Comparison of ENCODE assay signal across 13 mouse cellular contexts in genomic region chr3:138197556-138197955, GRCm38 (mm10). TPM values are rescaled to one million over a fixed set of nuclear protein-coding genes. Genes with fewer than 3 reads are reported as not detected.
A peak's percentile ranks its signal among the peaks of the same experiment; 100 is the strongest.
DNase-seq lines count a peak whose midpoint lies in the region; ATAC-seq and TF ChIP-seq lines count a peak whose summit lies in the region.
"Had no signal": no experiment of that assay in that cellular context is flagged by ENCODE, and none has a peak within 500 bp of the region (broad histone marks: within the 10 kb centered on the region; RNA-seq: fewer than 3 reads in every experiment).

No protein-coding gene starts in this region.

- H3K27ac ChIP-seq in forebrain, embryonic 14.5 days (ENCODE audit: low read depth, low read length) = no peak overlapping the region
- no peak overlapping the region for H3K27ac ChIP-seq in forebrain, embryonic 10.5 days
- H3K27ac ChIP-seq in hindbrain, embryonic 14.5 days = no peak overlapping the region
- H3K27ac ChIP-seq in hindbrain, embryonic 10.5 days = no peak overlapping the region
- H3K27ac ChIP-seq in testis, adult 2 months (ENCODE audit: control insufficient read depth, insufficient read depth, low read depth, low read length) = no peak overlapping the region
- H3K27ac ChIP-seq: liver, embryonic 13.5 days had no signal

- no peaks in the 10 kb centered on the region for H3K27me3 ChIP-seq in forebrain, embryonic 14.5 days (replicated peaks; ENCODE audit: control insufficient read depth, insufficient read depth, low read length)
- H3K27me3 ChIP-seq in forebrain, embryonic 10.5 days (ENCODE audit: poor library complexity, severe bottlenecking) = no peaks in the 10 kb centered on the region
- no peaks in the 10 kb centered on the region for H3K27me3 ChIP-seq in hindbrain, embryonic 14.5 days (ENCODE audit: control insufficient read depth, insufficient read depth, low read length)
- no peaks in the 10 kb centered on the region for H3K27me3 ChIP-seq in hindbrain, embryonic 10.5 days (ENCODE audit: insufficient read depth, poor library complexity, severe bottlenecking)
- no peaks in the 10 kb centered on the region for H3K27me3 ChIP-seq in testis, adult 2 months (ENCODE audit: control insufficient read depth, insufficient read depth, low read length)
- H3K27me3 ChIP-seq: heart, embryonic 12.5 days; liver, embryonic 13.5 days had no signal

- no peak overlapping the region for H3K9ac ChIP-seq in forebrain, embryonic 14.5 days (ENCODE audit: low read length)
- H3K9ac ChIP-seq in hindbrain, embryonic 14.5 days = peak overlapping the region; percentile 62; the same call in 1 of the 2 replicates
- H3K9ac ChIP-seq: heart, embryonic 12.5 days; liver, embryonic 13.5 days had no signal

- DNase-seq in forebrain, embryonic 14.5 days (ENCODE audit: low spot score) = no peak
- DNase-seq in forebrain, embryonic 10.5 days (ENCODE audit: extremely low spot score, low spot score) = no peak
- no peak for DNase-seq in hindbrain, embryonic 14.5 days (ENCODE audit: low spot score)
- no peak for DNase-seq in hindbrain, embryonic 10.5 days (ENCODE audit: low spot score)
- no peak for DNase-seq in testis, postnatal 10 days (ENCODE audit: low spot score)
- DNase-seq in left cerebral cortex, postnatal 4 days = no peak
- DNase-seq in urinary bladder, postnatal 25 days (ENCODE audit: low spot score) = no peak

- 71% methylated on average over 9 of the region's 9 CpGs for WGBS in forebrain, embryonic 14.5 days
- 72% methylated on average over 9 of the region's 9 CpGs for WGBS in forebrain, embryonic 10.5 days
- 67% methylated on average over 9 of the region's 9 CpGs for WGBS in hindbrain, embryonic 14.5 days
- 71% methylated on average over 9 of the region's 9 CpGs for WGBS in hindbrain, embryonic 10.5 days

- intact Hi-C loops in left cerebral cortex, postnatal 4 days (cut with DNase I) = loop anchor here (5.0 to 10.0 kb wide), 2 partner anchors 207 to 235 kb away; no protein-coding TSS in a partner anchor

- 0 out of 2 replicates have a peak, but pooled peaks have one; percentile 11 for ATAC-seq in forebrain, embryonic 14.5 days
- no peak for ATAC-seq in hindbrain, embryonic 14.5 days (ENCODE audit: low FRiP score)

- H3K9me3 ChIP-seq in forebrain, embryonic 14.5 days (replicated peaks; ENCODE audit: control insufficient read depth, low read length) = no peaks in the 10 kb centered on the region
- H3K9me3 ChIP-seq in forebrain, embryonic 10.5 days = no peaks in the 10 kb centered on the region
- no peaks in the 10 kb centered on the region for H3K9me3 ChIP-seq in hindbrain, embryonic 14.5 days (ENCODE audit: control insufficient read depth, low read length)
- no peaks in the 10 kb centered on the region for H3K9me3 ChIP-seq in hindbrain, embryonic 10.5 days
- H3K9me3 ChIP-seq: heart, embryonic 12.5 days; liver, embryonic 13.5 days; megakaryocyte, embryonic 14.5 days had no signal

- TF ChIP-seq POLR2A in testis, adult 2 months (IDR thresholded peaks at IDR 0.05; ENCODE audit: control insufficient read depth, low read depth, low read length) = no peak

- TF ChIP-seq CTCF in testis, adult 2 months (IDR thresholded peaks at IDR 0.05; ENCODE audit: control insufficient read depth, insufficient read depth, insufficient replicate concordance, low read depth, low read length) = no peak

- H3K36me3 ChIP-seq in forebrain, embryonic 14.5 days (ENCODE audit: control insufficient read depth, insufficient read depth, low read length) = no peaks in the 10 kb centered on the region
- H3K36me3 ChIP-seq in forebrain, embryonic 10.5 days (replicated peaks) = no peaks in the 10 kb centered on the region
- H3K36me3 ChIP-seq in hindbrain, embryonic 14.5 days (replicated peaks; ENCODE audit: control insufficient read depth, insufficient read depth) = no peaks in the 10 kb centered on the region
- H3K36me3 ChIP-seq in hindbrain, embryonic 10.5 days = no peaks in the 10 kb centered on the region
- no peaks in the 10 kb centered on the region for H3K36me3 ChIP-seq in testis, adult 2 months (ENCODE audit: control insufficient read depth, insufficient read depth, low read length)
- H3K36me3 ChIP-seq: heart, embryonic 12.5 days; liver, embryonic 13.5 days had no signal

- no peaks in the 10 kb centered on the region for H3K4me1 ChIP-seq in forebrain, embryonic 14.5 days (ENCODE audit: control insufficient read depth, insufficient read depth, low read length)
- H3K4me1 ChIP-seq in forebrain, embryonic 10.5 days = peaks cover 8% of the 10 kb centered on the region
- H3K4me1 ChIP-seq in hindbrain, embryonic 14.5 days (replicated peaks; ENCODE audit: control insufficient read depth, insufficient read depth, low read length) = 0 out of 2 replicates have a peak, but pooled peaks cover 7% of the 10 kb centered on the region
- no peaks in the 10 kb centered on the region for H3K4me1 ChIP-seq in hindbrain, embryonic 10.5 days (replicated peaks)
- H3K4me1 ChIP-seq in testis, adult 2 months (ENCODE audit: control insufficient read depth, insufficient read depth, low read length) = peaks cover 9% of the 10 kb centered on the region
- H3K4me1 ChIP-seq: heart, embryonic 12.5 days; liver, embryonic 13.5 days had no signal

- no peak overlapping the region for H3K4me2 ChIP-seq in forebrain, embryonic 14.5 days (ENCODE audit: low read length)
- no peak overlapping the region for H3K4me2 ChIP-seq in hindbrain, embryonic 14.5 days (replicated peaks)

- no peak overlapping the region for H3K4me3 ChIP-seq in forebrain, embryonic 14.5 days (ENCODE audit: low read depth, low read length)
- no peak overlapping the region for H3K4me3 ChIP-seq in forebrain, embryonic 10.5 days
- H3K4me3 ChIP-seq in hindbrain, embryonic 14.5 days (replicated peaks; ENCODE audit: low read length) = no peak overlapping the region
- H3K4me3 ChIP-seq in hindbrain, embryonic 10.5 days = no peak overlapping the region
- peak overlapping the region; percentile 64 for H3K4me3 ChIP-seq in testis, adult 2 months (ENCODE audit: control insufficient read depth, low read depth, low read length)
- H3K4me3 ChIP-seq: liver, embryonic 13.5 days had no signal

RNA-seq across cellular contexts. Expression of gene 4930579F01Rik, which starts 3.9 kb away (rescaled TPM):
- polyA plus RNA-seq in forebrain, embryonic 14.5 days (2014; fragmentation: Nextera tagmentation; extraction: Ambion mirVana) = not detected in 2 replicates
- not detected in 2 replicates for polyA plus RNA-seq in forebrain, embryonic 10.5 days (2016; fragmentation: Nextera tagmentation; extraction: Ambion mirVana)
- polyA plus RNA-seq in hindbrain, embryonic 14.5 days (2014; fragmentation: Nextera tagmentation; extraction: Ambion mirVana) = not detected in 2 replicates
- not detected in 2 replicates for polyA plus RNA-seq in hindbrain, embryonic 10.5 days (2016; fragmentation: Nextera tagmentation; extraction: Ambion mirVana)
- 93.6 and 96.6 TPM in 2 replicates for polyA plus RNA-seq in testis, adult 2 months (2012; rRNA removed)
- not detected for total RNA-seq in left cerebral cortex, postnatal 4 days (2021)
- total RNA-seq: left cerebral cortex, adult 8-10 months had no signal
- polyA plus RNA-seq: CD4-positive, CD25-positive, alpha-beta regulatory T cell, adult 4 months; heart, embryonic 12.5 days; liver, embryonic 13.5 days had no signal

RNA-seq across cellular contexts. Expression of gene Adh7, which starts 20.0 kb away (rescaled TPM):
- 0.14 and 0.96 TPM in 2 replicates for polyA plus RNA-seq in forebrain, embryonic 14.5 days (2014; fragmentation: Nextera tagmentation; extraction: Ambion mirVana)
- polyA plus RNA-seq in forebrain, embryonic 10.5 days (2016; fragmentation: Nextera tagmentation; extraction: Ambion mirVana) = not detected in 2 replicates
- 0.41 and 1.6 TPM in 2 replicates for polyA plus RNA-seq in hindbrain, embryonic 14.5 days (2014; fragmentation: Nextera tagmentation; extraction: Ambion mirVana)
- polyA plus RNA-seq in hindbrain, embryonic 10.5 days (2016; fragmentation: Nextera tagmentation; extraction: Ambion mirVana) = 0.07 and 0.36 TPM in 2 replicates
- polyA plus RNA-seq in testis, adult 2 months (2012; rRNA removed) = 4.7 and 4.8 TPM in 2 replicates
- under 1 TPM in 1 of 2 experiments, not detected in 1; 0.85 TPM for total RNA-seq in left cerebral cortex, postnatal 4 days (2021)
- polyA plus RNA-seq: CD4-positive, CD25-positive, alpha-beta regulatory T cell, adult 4 months; heart, embryonic 12.5 days had no signal

RNA-seq across cellular contexts. Expression of gene Mttp, which starts 52.8 kb away (rescaled TPM):
- 7.5 and 8.6 TPM in 2 replicates for polyA plus RNA-seq in forebrain, embryonic 14.5 days (2014; fragmentation: Nextera tagmentation; extraction: Ambion mirVana)
- polyA plus RNA-seq in forebrain, embryonic 10.5 days (2016; fragmentation: Nextera tagmentation; extraction: Ambion mirVana) = 11.1 and 11.4 TPM in 2 replicates
- 7.6 and 8.4 TPM in 2 replicates for polyA plus RNA-seq in hindbrain, embryonic 14.5 days (2014; fragmentation: Nextera tagmentation; extraction: Ambion mirVana)
- 9.2 and 9.9 TPM in 2 replicates for polyA plus RNA-seq in hindbrain, embryonic 10.5 days (2016; fragmentation: Nextera tagmentation; extraction: Ambion mirVana)
- 8.2 and 10.9 TPM in 2 replicates for polyA plus RNA-seq in testis, adult 2 months (2012; rRNA removed)
- 1 to 10 TPM; 4.4 to 5.0 TPM for total RNA-seq in left cerebral cortex, postnatal 4 days (2021)

RNA-seq across cellular contexts. Expression of gene Trmt10a, which starts 54.3 kb away (rescaled TPM):
- 6.0 and 9.5 TPM in 2 replicates for polyA plus RNA-seq in forebrain, embryonic 14.5 days (2014; fragmentation: Nextera tagmentation; extraction: Ambion mirVana)
- 19.7 and 20.1 TPM in 2 replicates for polyA plus RNA-seq in forebrain, embryonic 10.5 days (2016; fragmentation: Nextera tagmentation; extraction: Ambion mirVana)
- 7.7 and 9.5 TPM in 2 replicates for polyA plus RNA-seq in hindbrain, embryonic 14.5 days (2014; fragmentation: Nextera tagmentation; extraction: Ambion mirVana)
- polyA plus RNA-seq in hindbrain, embryonic 10.5 days (2016; fragmentation: Nextera tagmentation; extraction: Ambion mirVana) = 12.5 and 15.1 TPM in 2 replicates
- polyA plus RNA-seq in testis, adult 2 months (2012; rRNA removed) = 36.2 and 37.1 TPM in 2 replicates
- 1 to 10 TPM; 4.4 to 5.5 TPM for total RNA-seq in left cerebral cortex, postnatal 4 days (2021)

Comparison
In these comparisons a context has a peak if more than half of its experiments do, and no peak if none do; other contexts are left out.
1. RNA of gene 4930579F01Rik, which starts 3.9 kb away (polyA plus RNA-seq): 93.6 to 96.6 TPM in testis, adult 2 months; not detected in hindbrain, embryonic 14.5 days, not detected in forebrain, embryonic 10.5 days, not detected in forebrain, embryonic 14.5 days and not detected in hindbrain, embryonic 10.5 days; every median in the first group is over 10 times any median in the second.